Mouse (Mus musculus) neural tube, embryonic 15.5 days (tissue): ENCODE results near the gene Tns1. TPM values are rescaled to one million over a fixed set of nuclear protein-coding genes. Genes with fewer than 3 reads are reported as not detected.

Source experiments
- ATAC-seq: fragments of 200-750 bp; cut with Nextera tagmentation; 2 replicates; pipeline ENCODE4 v1.8.0; 2017; ENCODE audit warnings: mild to moderate bottlenecking, moderate TSS enrichment, moderate library complexity; ENCODE audit not compliant: low FRiP score
- H3K27ac ChIP-seq: fragments of 300-500 bp; sonication (generic); replicated peaks from 2 replicates; pipeline ENCODE4 v1.5.1; 2015; ENCODE audit warnings: mild to moderate bottlenecking, inconsistent platforms
- H3K27me3 ChIP-seq: fragments of 300-500 bp; sonication (generic); replicated peaks from 2 replicates; pipeline ENCODE4 v1.6.1; 2015; ENCODE audit warnings: inconsistent platforms
- H3K36me3 ChIP-seq: fragments of 300-500 bp; sonication (generic); 2 replicates; pipeline ENCODE4 v1.6.1; 2015; ENCODE audit warnings: inconsistent platforms
- H3K4me1 ChIP-seq: fragments of 300-500 bp; sonication (generic); 2 replicates; pipeline ENCODE4 v1.6.1; 2015; ENCODE audit warnings: inconsistent platforms
- H3K4me2 ChIP-seq: fragments of 300-500 bp; sonication (generic); 2 replicates; pipeline ENCODE4 v1.6.1; 2015; ENCODE audit warnings: inconsistent platforms, mild to moderate bottlenecking, moderate library complexity
- H3K4me3 ChIP-seq: fragments of 300-500 bp; sonication (generic); replicated peaks from 2 replicates; pipeline ENCODE4 v1.5.1; 2015; ENCODE audit warnings: mild to moderate bottlenecking, inconsistent platforms
- H3K9ac ChIP-seq: fragments of 300-500 bp; sonication (generic); replicated peaks from 2 replicates; pipeline ENCODE4 v1.6.1; 2015; ENCODE audit warnings: mild to moderate bottlenecking, inconsistent platforms
- H3K9me3 ChIP-seq: fragments of 300-500 bp; sonication (generic); replicated peaks from 2 replicates; pipeline ENCODE4 v1.6.1; 2016; ENCODE audit warnings: inconsistent platforms
- WGBS: fragments of 180-500 bp; shearing (Covaris S2); methylation state at CpG from one replicate; pipeline ENCODE4 v1.1.7; 2015; ENCODE audit warnings: mixed read lengths; 5-methylcytosine and 5-hydroxymethylcytosine counted together
- polyA plus RNA-seq: library from polyadenylated mRNA; unstranded; fragments of >200 nt; fragmentation: Nextera tagmentation; extraction: Ambion mirVana; gene quantifications from 2 replicates; pipeline ENCODE4 v1.2.1, GENCODE M21; 2015

Gene Tns1
- polyA plus RNA-seq, 1 experiment from 2014 or later, result 13.3 TPM

- Histone ChIP-seq H3K36me3 (no peaks in the 10 kb centered on the region), H3K9ac (no peak overlapping the region), H3K9me3 (no peaks in the 10 kb centered on the region), H3K4me1 (peaks cover 3% of the 10 kb centered on the region; the same call in 1 of the 2 replicates), H3K27me3 (no peaks in the 10 kb centered on the region), H3K4me2 (no peak overlapping the region), H3K4me3 (no peak overlapping the region), H3K27ac (no peak overlapping the region)
- ATAC-seq, result no peak
- 80% methylated on average over 5 of the region's 5 CpGs for WGBS
Observed at GRCm38 (mm10) chr1:74016618-74017017, 107.6 kb downstream of the Tns1 start.

GRCm38 (mm10) chr1:74015513-74016234 is 108.6 kb downstream of the Tns1 start:
- H3K36me3 ChIP-seq, result no peaks in the 10 kb centered on the region
- H3K27ac ChIP-seq, result no peak overlapping the region
- WGBS, result 77% methylated on average over 8 of the region's 8 CpGs
- no peaks in the 10 kb centered on the region for H3K9me3 ChIP-seq
- ATAC-seq, result no peak
- H3K27me3 ChIP-seq, result no peaks in the 10 kb centered on the region
- H3K4me2 ChIP-seq, result no peak overlapping the region
- H3K9ac ChIP-seq, result no peak overlapping the region
- H3K4me1 ChIP-seq, result peaks cover 3% of the 10 kb centered on the region; the same call in 1 of the 2 replicates
- no peak overlapping the region for H3K4me3 ChIP-seq

- Histone ChIP-seq H3K36me3 (no peaks in the 10 kb centered on the region), H3K27me3 (no peaks in the 10 kb centered on the region), H3K4me1 (peaks cover 3% of the 10 kb centered on the region; the same call in 1 of the 2 replicates), H3K9ac (no peak overlapping the region), H3K4me2 (no peak overlapping the region), H3K9me3 (no peaks in the 10 kb centered on the region), H3K27ac (no peak overlapping the region), H3K4me3 (no peak overlapping the region)
- ATAC-seq, result no peak
- 74% methylated on average over 9 of the region's 14 CpGs for WGBS
Observed at GRCm38 (mm10) chr1:74014538-74015327, 109.5 kb downstream of the Tns1 start.

- Histone ChIP-seq H3K36me3 (no peaks in the 10 kb centered on the region), H3K27me3 (no peaks in the 10 kb centered on the region), H3K9ac (no peak overlapping the region), H3K4me1 (peaks cover 9% of the 10 kb centered on the region), H3K9me3 (no peaks in the 10 kb centered on the region), H3K4me2 (no peak overlapping the region), H3K27ac (no peak overlapping the region), H3K4me3 (no peak overlapping the region)
- ATAC-seq, result no peak
- 87% methylated on average over 14 of the region's 14 CpGs for WGBS
Observed at GRCm38 (mm10) chr1:74013296-74014031, 110.8 kb downstream of the Tns1 start.

GRCm38 (mm10) chr1:74012706-74013105 is 111.5 kb downstream of the Tns1 start:
- no peaks in the 10 kb centered on the region for H3K27me3 ChIP-seq
- H3K9ac ChIP-seq, result no peak overlapping the region
- H3K4me1 ChIP-seq, result peaks cover 17% of the 10 kb centered on the region
- no peak overlapping the region for H3K4me3 ChIP-seq
- no peak overlapping the region for H3K27ac ChIP-seq
- H3K36me3 ChIP-seq, result no peaks in the 10 kb centered on the region
- ATAC-seq, result no peak
- 86% methylated on average over 10 of the region's 10 CpGs for WGBS
- no peak overlapping the region for H3K4me2 ChIP-seq
- H3K9me3 ChIP-seq, result no peaks in the 10 kb centered on the region

GRCm38 (mm10) chr1:74009495-74009894 is 114.8 kb downstream of the Tns1 start:
- Histone ChIP-seq H3K4me2 (no peak overlapping the region), H3K9ac (no peak overlapping the region), H3K4me1 (peaks cover 17% of the 10 kb centered on the region), H3K36me3 (no peaks in the 10 kb centered on the region), H3K27me3 (no peaks in the 10 kb centered on the region), H3K27ac (no peak overlapping the region), H3K9me3 (no peaks in the 10 kb centered on the region), H3K4me3 (no peak overlapping the region)
- no peak for ATAC-seq
- 98% methylated on average over 3 of the region's 3 CpGs for WGBS

- no peaks in the 10 kb centered on the region for H3K27me3 ChIP-seq
- WGBS, result 88% methylated on average over 3 of the region's 3 CpGs
- H3K27ac ChIP-seq, result no peak overlapping the region
- no peak overlapping the region for H3K4me2 ChIP-seq
- H3K9ac ChIP-seq, result no peak overlapping the region
- H3K4me1 ChIP-seq, result peaks cover 17% of the 10 kb centered on the region
- H3K9me3 ChIP-seq, result no peaks in the 10 kb centered on the region
- no peak for ATAC-seq
- no peaks in the 10 kb centered on the region for H3K36me3 ChIP-seq
- H3K4me3 ChIP-seq, result no peak overlapping the region
Observed at GRCm38 (mm10) chr1:74008966-74009365, 115.3 kb downstream of the Tns1 start.

GRCm38 (mm10) chr1:74008498-74008897 is 115.8 kb downstream of the Tns1 start:
- no peak overlapping the region for H3K4me3 ChIP-seq
- H3K27me3 ChIP-seq, result no peaks in the 10 kb centered on the region
- peaks cover 17% of the 10 kb centered on the region for H3K4me1 ChIP-seq
- no peaks in the 10 kb centered on the region for H3K36me3 ChIP-seq
- H3K27ac ChIP-seq, result no peak overlapping the region
- no peak overlapping the region for H3K9ac ChIP-seq
- H3K9me3 ChIP-seq, result no peaks in the 10 kb centered on the region
- ATAC-seq, result no peak
- WGBS, result 62% methylated on average over 5 of the region's 5 CpGs
- no peak overlapping the region for H3K4me2 ChIP-seq

- Histone ChIP-seq H3K4me2 (no peak overlapping the region), H3K36me3 (no peaks in the 10 kb centered on the region), H3K4me1 (peaks cover 17% of the 10 kb centered on the region), H3K27me3 (no peaks in the 10 kb centered on the region), H3K4me3 (no peak overlapping the region), H3K9ac (no peak overlapping the region), H3K27ac (no peak overlapping the region), H3K9me3 (no peaks in the 10 kb centered on the region)
- 62% methylated on average over 7 of the region's 7 CpGs for WGBS
- ATAC-seq, result no peak
Observed at GRCm38 (mm10) chr1:74007398-74008050, 116.7 kb downstream of the Tns1 start.

- 76% methylated on average over 3 of the region's 3 CpGs for WGBS
- peaks cover 26% of the 10 kb centered on the region for H3K4me1 ChIP-seq
- H3K9me3 ChIP-seq, result no peaks in the 10 kb centered on the region
- H3K9ac ChIP-seq, result no peak overlapping the region
- no peak overlapping the region for H3K27ac ChIP-seq
- no peaks in the 10 kb centered on the region for H3K36me3 ChIP-seq
- H3K4me3 ChIP-seq, result no peak overlapping the region
- no peaks in the 10 kb centered on the region for H3K27me3 ChIP-seq
- no peak overlapping the region for H3K4me2 ChIP-seq
- no peak for ATAC-seq
Observed at GRCm38 (mm10) chr1:74005020-74005419, 119.2 kb downstream of the Tns1 start.

GRCm38 (mm10) chr1:74003723-74004122 is 120.5 kb downstream of the Tns1 start:
- H3K4me3 ChIP-seq, result no peak overlapping the region
- H3K4me2 ChIP-seq, result no peak overlapping the region
- no peak overlapping the region for H3K9ac ChIP-seq
- no peak for ATAC-seq
- WGBS, result 73% methylated on average over 2 of the region's 2 CpGs
- no peaks in the 10 kb centered on the region for H3K9me3 ChIP-seq
- no peaks in the 10 kb centered on the region for H3K36me3 ChIP-seq
- no peak overlapping the region for H3K27ac ChIP-seq
- H3K4me1 ChIP-seq, result peaks cover 33% of the 10 kb centered on the region
- no peaks in the 10 kb centered on the region for H3K27me3 ChIP-seq
